In genomic region chr13:76098116-76098492, GRCm38 (mm10) we compare ENCODE assay signal across 8 mouse cellular contexts. TPM values are rescaled to one million over a fixed set of nuclear protein-coding genes. Genes with fewer than 3 reads are reported as not detected.
DNase-seq lines count a peak whose midpoint lies in the region; ATAC-seq and TF ChIP-seq lines count a peak whose summit lies in the region.

No protein-coding gene starts in this region.

- H3K27me3 ChIP-seq in heart, postnatal 0 days (ENCODE audit: control insufficient read depth, insufficient read depth, low read length) = no peaks in the 10 kb centered on the region
- H3K27me3 ChIP-seq in forebrain, embryonic 10.5 days (ENCODE audit: poor library complexity, severe bottlenecking) = no peaks in the 10 kb centered on the region
- no peaks in the 10 kb centered on the region for H3K27me3 ChIP-seq in kidney, postnatal 0 days (ENCODE audit: insufficient read depth, low read length)

- peak; percentile 30 for DNase-seq in heart, postnatal 0 days (ENCODE audit: low spot score)
- DNase-seq in heart, postnatal 36 days = no peak
- DNase-seq in R1 (ENCODE audit: low read depth, low spot score) = peak; percentile 90
- no peak for DNase-seq in forebrain, embryonic 10.5 days (ENCODE audit: extremely low spot score, low spot score)
- DNase-seq in kidney, postnatal 0 days (ENCODE audit: low spot score) = peak; percentile 55
- DNase-seq in cerebellum, adult 8-10 months = no peak
- no peak for DNase-seq in cerebellum, adult 9-10 months

- H3K4me1 ChIP-seq in heart, postnatal 0 days (ENCODE audit: control insufficient read depth, insufficient read depth) = peaks cover 9% of the 10 kb centered on the region; the same call in 1 of the 2 replicates
- H3K4me1 ChIP-seq in forebrain, embryonic 10.5 days = peaks cover 10% of the 10 kb centered on the region
- H3K4me1 ChIP-seq in kidney, postnatal 0 days (replicated peaks; ENCODE audit: insufficient read depth, low read length) = no peaks in the 10 kb centered on the region

- intact Hi-C loops in heart, postnatal 36 days (cut with DNase I) = loop anchor here (2.0 to 5.0 kb wide), 2 partner anchors 79 to 156 kb away; partner anchors contain the start of genes Rfesd and Rhobtb3

- H3K9ac ChIP-seq in heart, postnatal 0 days (replicated peaks; ENCODE audit: low read depth, low read length) = peak overlapping the region; percentile 59; the same call in 1 of the 2 replicates
- peak overlapping the region; percentile 53 for H3K9ac ChIP-seq in kidney, postnatal 0 days (ENCODE audit: low read depth, low read length)

- ATAC-seq in heart, postnatal 0 days (ENCODE audit: insufficient read depth, low read depth) = peak; percentile 75
- ATAC-seq in kidney, postnatal 0 days (replicated peaks; ENCODE audit: low FRiP score, low read depth) = peak; percentile 80
- ATAC-seq in megakaryocyte progenitor cell, adult 5-6 weeks (replicated peaks; ENCODE audit: poor library complexity) = peak; percentile 77

- H3K36me3 ChIP-seq in heart, postnatal 0 days (replicated peaks; ENCODE audit: control insufficient read depth, insufficient read depth, low read length) = no peaks in the 10 kb centered on the region
- H3K36me3 ChIP-seq in forebrain, embryonic 10.5 days (replicated peaks) = peaks cover 9% of the 10 kb centered on the region
- peaks cover 3% of the 10 kb centered on the region; the same call in 1 of the 2 replicates for H3K36me3 ChIP-seq in kidney, postnatal 0 days (ENCODE audit: insufficient read depth, low read length)

- H3K4me3 ChIP-seq in heart, postnatal 0 days (ENCODE audit: low read depth, low read length) = peak overlapping the region; percentile 76
- peak overlapping the region; percentile 71 for H3K4me3 ChIP-seq in forebrain, embryonic 10.5 days
- peak overlapping the region; percentile 50 for H3K4me3 ChIP-seq in kidney, postnatal 0 days (replicated peaks; ENCODE audit: low read depth, low read length)

- 5% methylated on average over 16 of the region's 16 CpGs for WGBS in heart, postnatal 0 days
- WGBS in forebrain, embryonic 10.5 days = 4% methylated on average over 16 of the region's 16 CpGs
- 6% methylated on average over 16 of the region's 16 CpGs for WGBS in kidney, postnatal 0 days

- no peak for TF ChIP-seq CTCF in heart, postnatal 0 days (IDR thresholded peaks at IDR 0.05; ENCODE audit: low read depth)
- no peak for TF ChIP-seq CTCF in kidney, postnatal 0 days (IDR thresholded peaks at IDR 0.05; ENCODE audit: low read depth)

- H3K4me2 ChIP-seq in heart, postnatal 0 days (ENCODE audit: low read depth, low read length) = peak overlapping the region; percentile 68
- H3K4me2 ChIP-seq in kidney, postnatal 0 days (ENCODE audit: low read length) = peak overlapping the region; percentile 50

- H3K27ac ChIP-seq in heart, postnatal 0 days (ENCODE audit: low read depth) = peak overlapping the region; percentile 63
- H3K27ac ChIP-seq in forebrain, embryonic 10.5 days = peak overlapping the region; percentile 88
- peak overlapping the region; percentile 86 for H3K27ac ChIP-seq in kidney, postnatal 0 days

- TF ChIP-seq EP300 in heart, postnatal 0 days (IDR thresholded peaks at IDR 0.05; ENCODE audit: low read depth) = no peak

- H3K9me3 ChIP-seq in heart, postnatal 0 days (replicated peaks; ENCODE audit: control insufficient read depth, low read length) = no peaks in the 10 kb centered on the region
- H3K9me3 ChIP-seq in forebrain, embryonic 10.5 days = no peaks in the 10 kb centered on the region
- no peaks in the 10 kb centered on the region for H3K9me3 ChIP-seq in kidney, postnatal 0 days (replicated peaks; ENCODE audit: low read length)

RNA-seq across cellular contexts. Expression of gene Arsk, which starts 0.4 kb away (rescaled TPM):
- total RNA-seq in heart, postnatal 0 days (2014; rRNA removed; ENCODE audit: low replicate concordance) = 1.4 and 2.9 TPM in 2 replicates
- polyA plus RNA-seq in heart, postnatal 0 days (2015; fragmentation: Nextera tagmentation; extraction: Ambion mirVana) = 2.4 and 2.7 TPM in 2 replicates
- 1 to 10 TPM; 3.5 to 5.4 TPM for total RNA-seq in heart, postnatal 36 days (2021)
- polyA plus RNA-seq in forebrain, embryonic 10.5 days (2016; fragmentation: Nextera tagmentation; extraction: Ambion mirVana) = 5.2 and 5.3 TPM in 2 replicates
- 11.6 and 12.1 TPM in 2 replicates for polyA plus RNA-seq in kidney, postnatal 0 days (2015; fragmentation: Nextera tagmentation; extraction: Ambion mirVana)
- 12.6 and 13.4 TPM in 2 replicates for total RNA-seq in megakaryocyte progenitor cell, adult 5-6 weeks (2015)
- 10.1 and 14.7 TPM in 2 replicates for total RNA-seq in megakaryocyte progenitor cell, adult 5-6 weeks (2017)

RNA-seq across cellular contexts. Expression of gene Ttc37, which starts 0.4 kb away (rescaled TPM):
- total RNA-seq in heart, postnatal 0 days (2014; rRNA removed; ENCODE audit: low replicate concordance) = 10.5 and 21.5 TPM in 2 replicates
- 3.9 and 4.0 TPM in 2 replicates for polyA plus RNA-seq in heart, postnatal 0 days (2015; fragmentation: Nextera tagmentation; extraction: Ambion mirVana)
- total RNA-seq in heart, postnatal 36 days (2021) = 10 to 100 TPM in 1 of 2 experiments, 1 to 10 TPM in 1; 9.4 to 10.7 TPM
- 14.6 and 15.9 TPM in 2 replicates for polyA plus RNA-seq in forebrain, embryonic 10.5 days (2016; fragmentation: Nextera tagmentation; extraction: Ambion mirVana)
- polyA plus RNA-seq in kidney, postnatal 0 days (2015; fragmentation: Nextera tagmentation; extraction: Ambion mirVana) = 9.2 and 9.4 TPM in 2 replicates
- 26.1 and 33.4 TPM in 2 replicates for total RNA-seq in megakaryocyte progenitor cell, adult 5-6 weeks (2015)
- total RNA-seq in megakaryocyte progenitor cell, adult 5-6 weeks (2017) = 37.1 and 42.2 TPM in 2 replicates

RNA-seq across cellular contexts. Expression of gene Gpr150, which starts 41.3 kb away (rescaled TPM):
- not detected in 2 replicates for total RNA-seq in heart, postnatal 0 days (2014; rRNA removed; ENCODE audit: low replicate concordance)
- polyA plus RNA-seq in heart, postnatal 0 days (2015; fragmentation: Nextera tagmentation; extraction: Ambion mirVana) = 0.07 TPM in 1 of 2 replicates, not detected in the other
- under 1 TPM in 1 of 2 experiments, not detected in 1; 0.14 TPM for total RNA-seq in heart, postnatal 36 days (2021)
- 0.48 and 0.66 TPM in 2 replicates for polyA plus RNA-seq in forebrain, embryonic 10.5 days (2016; fragmentation: Nextera tagmentation; extraction: Ambion mirVana)
- polyA plus RNA-seq in kidney, postnatal 0 days (2015; fragmentation: Nextera tagmentation; extraction: Ambion mirVana) = 0.31 and 0.50 TPM in 2 replicates
- total RNA-seq in megakaryocyte progenitor cell, adult 5-6 weeks (2015) = 0.52 and 0.90 TPM in 2 replicates
- 0.14 and 0.50 TPM in 2 replicates for total RNA-seq in megakaryocyte progenitor cell, adult 5-6 weeks (2017)

Comparison
In these comparisons a context has a peak if more than half of its experiments do, and no peak if none do; other contexts are left out.
1. DNase-seq: peak in heart, postnatal 0 days (single experiment), R1 (single experiment) and kidney, postnatal 0 days (single experiment); none in heart, postnatal 36 days (0 of 2), forebrain, embryonic 10.5 days (single experiment), cerebellum, adult 8-10 months (single experiment) and cerebellum, adult 9-10 months (single experiment).
2. Peak in every context shown above with its lines, with median percentiles within 50 percentile points of each other: ATAC-seq, H3K27ac ChIP-seq and H3K4me3 ChIP-seq.